ENCODE assay signal across 7 mouse cellular contexts in genomic region chr1:86977018-86977417, GRCm38 (mm10).
ATAC-seq and TF ChIP-seq lines count a peak whose summit lies in the region.
"Had no signal": no experiment of that assay in that cellular context is flagged by ENCODE, and none has a peak within 500 bp of the region (broad histone marks: within the 10 kb centered on the region; RNA-seq: fewer than 3 reads in every experiment).

No protein-coding gene starts in this region.

- 91% methylated on average over 1 of the region's 1 CpGs for WGBS in forebrain, embryonic 16.5 days

- H3K9ac ChIP-seq in forebrain, embryonic 16.5 days (replicated peaks; ENCODE audit: low read depth, low read length) = no peak overlapping the region

- no peak overlapping the region for H3K4me2 ChIP-seq in myocyte (ENCODE audit: low read depth)
- H3K4me2 ChIP-seq in forebrain, embryonic 16.5 days (ENCODE audit: low read length) = no peak overlapping the region

- H3K4me3 ChIP-seq in myocyte = no peak overlapping the region
- no peak overlapping the region for H3K4me3 ChIP-seq in forebrain, embryonic 16.5 days (replicated peaks; ENCODE audit: low read length)

- no peaks in the 10 kb centered on the region for H3K79me2 ChIP-seq in myocyte (ENCODE audit: control insufficient read depth, insufficient read depth)

- no peaks in the 10 kb centered on the region for H3K27me3 ChIP-seq in myocyte (ENCODE audit: control insufficient read depth, insufficient read depth, insufficient read length)
- no peaks in the 10 kb centered on the region for H3K27me3 ChIP-seq in forebrain, embryonic 16.5 days (replicated peaks; ENCODE audit: control insufficient read depth, insufficient read depth, low read length)
- H3K27me3 ChIP-seq: CH12.LX, Patski had no signal

- TF ChIP-seq POLR2A in myocyte (IDR thresholded peaks at IDR 0.05; ENCODE audit: insufficient read length, low read depth) = no peak

- H3K4me1 ChIP-seq in forebrain, embryonic 16.5 days (replicated peaks; ENCODE audit: control insufficient read depth, insufficient read depth, low read length) = no peaks in the 10 kb centered on the region

- no peak for ATAC-seq in forebrain, embryonic 16.5 days
- ATAC-seq: activated CD4-positive, CD25-positive, alpha-beta regulatory T cell, adult 4 months; CD4-positive, CD25-positive, alpha-beta regulatory T cell, adult 4 months; Patski had no signal

- no peaks in the 10 kb centered on the region for H3K9me3 ChIP-seq in forebrain, embryonic 16.5 days (ENCODE audit: control insufficient read depth, low read length)
- H3K9me3 ChIP-seq: G1E had no signal

- H3K36me3 ChIP-seq in myocyte (ENCODE audit: control insufficient read depth, insufficient read depth) = no peaks in the 10 kb centered on the region
- H3K36me3 ChIP-seq in forebrain, embryonic 16.5 days (ENCODE audit: control insufficient read depth, insufficient read depth) = no peaks in the 10 kb centered on the region

- no peak overlapping the region for H3K27ac ChIP-seq in forebrain, embryonic 16.5 days (ENCODE audit: low read length)

- H3ac ChIP-seq in myocyte (ENCODE audit: control insufficient read depth, insufficient read length) = no peak overlapping the region

TF ChIP-seq in myocyte, 11 proteins besides CTCF, POLR2A, EP300 and RAD21:
- TF ChIP-seq TCF12 (IDR thresholded peaks at IDR 0.05; ENCODE audit: insufficient read depth, poor library complexity, severe bottlenecking) = no peak
- peak; percentile 68 to 84 (median 82) for TF ChIP-seq MYOD1 (IDR thresholded peaks at IDR 0.05; ENCODE audit: control insufficient read depth in 1 of 3, insufficient read length in 2 of 3, low read depth in 2 of 3)
- no peak for TF ChIP-seq MAX (IDR thresholded peaks at IDR 0.05; ENCODE audit: low read depth)
- no peak for TF ChIP-seq POLR2AphosphoS2 (IDR thresholded peaks at IDR 0.05; ENCODE audit: insufficient read length, low read depth)
- TF ChIP-seq REST (IDR thresholded peaks at IDR 0.05; ENCODE audit: insufficient read depth, insufficient read length) = no peak
- no peak for TF ChIP-seq USF1 (IDR thresholded peaks at IDR 0.05; ENCODE audit: low read depth)
- no peak for TF ChIP-seq SRF (IDR thresholded peaks at IDR 0.05; ENCODE audit: control insufficient read depth, insufficient read length, low read depth)
